Mouse (Mus musculus) hindlimb bud, embryonic 11.5 days (tissue): ENCODE results near the gene Rnase1.
"Not testable (repeated sequence)": the region's sequence is repeated elsewhere in the genome, so short reads cannot be mapped to it uniquely, and the experiment has no call there.

Source experiments
- DNase-seq: peaks from one replicate; pipeline ENCODE4 v3.0.0-alpha.2; 2012; ENCODE audit warnings: low read depth, low spot score; ENCODE audit errors: extremely low spot score

Gene Rnase1

GRCm38 (mm10) chr14:51142568-51142967, 4.0 kb downstream of the Rnase1 start:
- no peak for DNase-seq

- no peak for DNase-seq
These were observed 4.5 kb downstream of the Rnase1 start for GRCm38 (mm10) chr14:51142119-51142518.

GRCm38 (mm10) chr14:51140342-51140741, 6.2 kb downstream of the Rnase1 start:
- no peak for DNase-seq

DNA sequence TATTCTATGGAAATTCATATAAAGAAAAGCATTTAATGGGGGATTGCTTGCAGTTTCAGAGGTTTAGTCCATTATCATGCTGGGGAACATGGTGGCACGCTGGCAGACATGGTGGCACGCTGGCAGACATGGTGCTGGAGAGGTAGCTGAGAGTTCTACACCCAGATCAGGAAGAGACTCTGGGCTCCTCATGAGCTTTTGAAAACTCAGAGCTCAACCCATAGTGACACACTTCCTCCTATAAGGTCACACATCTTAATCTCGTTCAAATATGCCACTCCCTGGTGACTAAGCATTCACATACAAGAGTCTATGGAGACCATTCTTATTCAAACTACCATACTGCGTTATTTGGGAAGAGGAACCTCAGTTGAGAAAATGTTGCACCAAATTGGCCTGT, 14.2 kb downstream of the Rnase1 start:
- DNase-seq = no peak

- DNase-seq = no peak
These were observed 15.3 kb downstream of the Rnase1 start for GRCm38 (mm10) chr14:51131086-51131815.

- no peak for DNase-seq
These were observed 16.2 kb downstream of the Rnase1 start for GRCm38 (mm10) chr14:51130315-51130940.

DNA sequence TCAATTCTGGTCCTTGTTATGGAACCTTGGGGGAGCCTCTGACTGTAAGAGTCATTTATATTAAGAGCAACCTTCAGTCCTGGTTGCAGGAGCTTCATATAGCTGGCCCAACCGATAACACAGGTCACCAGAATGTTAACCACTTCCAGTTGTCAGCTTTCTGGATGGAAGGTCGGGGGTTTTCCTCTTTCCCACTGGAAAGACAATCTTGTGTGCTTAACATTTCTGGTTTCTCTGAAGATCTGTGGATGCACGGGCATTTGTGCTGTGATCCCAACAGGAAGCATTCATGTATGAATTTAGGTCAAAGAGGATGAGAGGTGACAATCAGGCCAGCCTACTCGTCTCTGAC, 17.0 kb downstream of the Rnase1 start:
- DNase-seq = no peak

GRCm38 (mm10) chr14:51128775-51129623, 17.6 kb downstream of the Rnase1 start:
- DNase-seq = no peak

DNA sequence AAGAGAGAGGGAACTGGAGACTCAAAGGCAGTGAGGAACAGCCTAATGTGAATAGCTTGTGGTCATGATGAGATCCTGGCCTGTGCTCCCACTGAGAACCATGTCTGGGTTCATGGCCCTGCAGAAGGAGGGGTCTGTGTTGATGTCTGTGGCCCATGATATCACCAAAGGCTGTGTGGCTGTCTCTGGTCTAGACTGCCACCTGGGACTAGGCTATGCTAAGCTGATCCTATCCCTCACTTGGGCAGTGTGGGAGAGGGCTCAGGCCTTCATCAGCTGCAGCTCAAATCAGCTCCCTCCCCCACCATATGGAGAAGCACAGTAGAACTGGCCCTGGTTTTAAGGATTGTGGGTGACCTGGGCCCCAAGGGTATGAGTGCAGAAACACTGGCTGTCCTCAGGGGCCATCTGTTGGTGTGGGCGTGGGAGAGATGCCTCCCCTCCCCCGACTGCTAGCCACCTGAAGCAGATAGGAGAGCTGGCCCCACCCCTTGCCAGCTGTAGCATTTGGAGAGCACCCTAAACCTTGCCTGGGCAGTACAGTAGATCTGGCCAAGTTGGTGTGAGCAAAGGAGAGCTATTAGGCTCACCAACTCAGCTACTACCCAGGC, 18.8 kb downstream of the Rnase1 start:
- DNase-seq = no peak

GRCm38 (mm10) chr14:51125684-51126083, 20.9 kb downstream of the Rnase1 start:
- DNase-seq = no peak

DNA sequence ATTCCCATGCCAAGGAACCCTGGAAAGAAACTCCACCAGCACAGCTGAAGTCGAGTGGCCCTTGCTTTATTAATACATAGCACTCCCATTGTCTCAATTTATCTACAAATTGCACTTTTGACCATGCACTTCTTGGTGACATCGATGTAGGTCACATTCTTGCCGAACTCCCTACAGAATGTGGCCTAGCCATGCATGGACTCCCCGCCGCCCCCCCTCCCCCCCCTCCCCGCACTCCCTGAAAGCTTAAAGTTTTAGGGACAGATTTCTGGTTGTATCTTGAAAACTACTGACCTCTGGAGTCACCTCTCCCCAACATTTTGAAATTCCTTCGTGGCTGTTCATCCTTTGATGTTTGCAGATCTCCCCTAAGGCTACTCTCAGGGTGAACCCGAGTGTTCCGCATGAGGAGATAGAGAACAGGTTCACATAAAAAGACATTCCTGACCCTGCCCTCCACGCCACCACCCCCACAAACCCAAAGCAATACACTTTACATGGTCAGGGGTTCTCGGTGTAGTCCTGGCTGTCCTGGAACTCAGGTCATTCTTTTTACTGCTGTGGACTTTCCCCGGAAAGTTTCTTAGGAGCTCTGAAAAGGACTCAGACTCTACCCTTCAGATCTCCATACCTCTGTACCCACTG, 32.5 kb downstream of the Rnase1 start, which contains the start of gene Eddm3b:
Gene Eddm3b, plus strand, starts transcription at position 511 of the 645 bp plus-strand sequence.
- DNase-seq = no peak

DNA sequence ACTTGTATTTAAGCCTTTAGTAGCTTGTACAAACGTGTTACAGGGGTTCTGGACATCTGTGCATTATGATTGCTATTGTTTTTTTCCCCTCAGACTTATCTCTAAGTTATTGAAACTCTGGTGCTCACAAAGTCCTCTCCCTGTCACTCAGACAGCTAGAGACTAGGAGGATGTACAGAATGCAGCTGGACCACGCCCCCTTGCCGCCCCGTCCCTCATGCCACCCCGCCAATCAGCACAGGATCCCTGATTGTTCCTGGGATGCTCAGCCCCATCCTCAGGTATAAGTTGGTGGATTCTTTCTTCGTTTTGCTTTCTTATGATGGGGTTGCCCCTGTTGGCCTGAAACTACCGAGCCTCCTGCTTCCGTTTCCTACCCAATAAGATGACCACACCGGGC, 33.1 kb downstream of the Rnase1 start:
- DNase-seq = no peak

- no peak for DNase-seq
These were observed 34.6 kb downstream of the Rnase1 start for GRCm38 (mm10) chr14:51111966-51112365.

GRCm38 (mm10) chr14:51106449-51106967, 40.1 kb downstream of the Rnase1 start:
- DNase-seq = no peak

GRCm38 (mm10) chr14:51104366-51104765, 42.2 kb downstream of the Rnase1 start:
- DNase-seq = no peak

DNA sequence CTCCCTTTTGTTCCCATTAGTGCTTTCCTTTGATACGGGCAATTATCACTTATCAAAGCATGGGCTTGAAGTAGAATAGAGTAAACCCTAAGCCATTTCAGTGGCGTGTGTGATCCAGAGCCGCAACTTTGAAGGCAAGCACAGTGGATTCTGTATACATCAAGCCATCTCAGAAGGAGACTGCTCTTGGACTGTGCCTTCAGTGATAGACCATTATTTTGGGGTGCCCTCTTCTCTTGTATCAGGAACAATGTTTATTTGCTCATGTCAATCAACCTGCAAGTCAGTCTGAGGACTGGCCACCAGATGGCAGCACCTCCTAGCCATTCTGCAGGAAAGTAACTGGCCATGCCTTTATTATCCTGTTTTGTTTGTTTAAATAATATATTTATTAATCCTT, 43.4 kb downstream of the Rnase1 start:
- DNase-seq = no peak

DNA sequence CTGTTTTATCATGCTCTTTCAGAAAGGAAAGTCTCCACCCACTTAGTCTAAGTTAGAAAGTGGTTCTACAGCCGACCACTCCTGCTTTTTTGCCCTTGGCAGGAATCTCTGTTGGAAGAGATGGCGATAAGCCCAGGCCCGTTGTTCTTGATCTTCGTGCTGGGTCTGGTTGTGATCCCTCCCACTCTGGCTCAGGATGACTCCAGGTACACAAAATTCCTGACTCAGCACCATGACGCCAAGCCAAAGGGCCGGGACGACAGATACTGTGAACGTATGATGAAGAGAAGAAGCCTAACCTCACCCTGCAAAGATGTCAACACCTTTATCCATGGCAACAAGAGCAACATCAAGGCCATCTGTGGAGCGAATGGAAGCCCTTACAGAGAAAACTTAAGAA, 45.3 kb downstream of the Rnase1 start:
- no peak for DNase-seq

DNA sequence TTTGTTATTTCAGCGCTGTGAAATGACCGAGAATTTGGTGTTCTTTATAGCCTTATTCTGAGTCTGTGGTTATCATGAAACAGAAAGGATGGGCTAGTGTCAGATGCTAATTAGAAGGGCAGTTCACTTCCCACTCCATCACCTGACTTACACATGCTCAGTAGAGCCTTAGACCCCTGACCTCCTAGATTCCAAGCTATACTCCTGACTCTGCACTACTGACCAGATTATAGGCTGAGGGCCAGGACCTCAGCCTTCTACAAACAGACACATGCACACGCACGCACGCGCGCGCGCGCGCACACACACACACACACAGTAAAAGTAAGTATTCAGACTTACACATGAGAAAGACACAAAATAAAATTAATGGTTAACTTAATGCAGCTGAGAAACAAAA, 47.7 kb downstream of the Rnase1 start:
- no peak for DNase-seq

DNA sequence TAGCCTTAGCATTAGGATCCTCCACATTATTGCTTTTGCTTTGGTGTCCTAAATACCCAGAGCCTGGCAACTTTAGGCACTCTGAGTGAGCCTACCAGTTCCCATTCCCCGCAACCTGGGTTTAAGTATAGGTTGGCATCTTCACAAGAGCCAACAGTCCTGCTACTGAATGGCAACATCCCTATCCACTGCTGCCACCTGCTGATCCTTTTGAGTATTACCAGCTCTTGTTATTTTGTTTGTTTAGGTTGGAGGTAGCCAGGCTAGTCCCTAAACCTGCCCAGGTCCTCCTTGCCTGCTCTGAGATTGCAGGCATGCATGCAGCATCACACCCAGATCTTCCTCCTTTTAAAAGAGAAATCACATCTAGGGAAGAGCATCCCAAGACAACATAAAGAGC, 48.3 kb downstream of the Rnase1 start:
- DNase-seq = not testable (repeated sequence)

DNA sequence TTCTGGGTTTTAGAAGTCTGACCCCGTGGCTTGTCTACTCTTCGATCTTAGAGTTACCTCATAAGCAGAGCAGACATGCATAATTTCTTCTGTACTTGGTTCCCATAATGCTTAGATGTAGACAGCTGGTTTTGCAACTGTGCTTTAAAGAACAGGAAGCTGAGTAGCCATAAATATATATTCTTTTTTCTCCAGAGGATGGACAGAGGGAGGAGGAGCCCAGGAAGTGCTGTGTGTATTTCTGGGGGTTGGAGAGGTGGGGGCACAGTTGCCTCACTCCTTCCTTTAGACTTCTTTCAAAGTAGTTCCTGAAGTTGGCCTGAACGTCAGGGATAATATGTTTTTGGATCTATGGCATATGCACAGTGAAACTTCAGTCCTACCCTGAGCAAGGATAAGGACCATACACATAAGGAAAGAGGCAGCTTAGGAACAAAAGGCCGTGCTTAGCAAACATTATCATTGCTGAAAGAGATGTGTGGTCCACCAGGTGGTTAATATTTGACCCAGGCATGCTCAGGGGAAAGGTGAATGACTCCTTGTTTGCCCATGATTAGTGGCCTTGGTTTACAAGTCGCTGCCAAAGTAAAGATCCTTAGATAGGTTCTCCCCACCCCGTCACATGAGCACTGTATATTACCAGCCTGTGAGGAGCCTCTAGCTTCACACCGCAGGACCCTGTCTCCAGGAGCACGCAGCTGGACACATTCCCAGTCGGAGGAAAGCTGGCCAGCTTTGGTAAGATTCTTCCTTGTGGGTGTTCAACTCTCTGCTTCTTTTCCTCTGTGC, 50.7 kb downstream of the Rnase1 start:
- no peak for DNase-seq
